Mouse (Mus musculus): ENCODE measurements at regions not wholly inside any gene's neighbourhood (a gene's known extent, or its start where the extent isn't known, plus 50 kb on each side); places are given as distances from the start of the nearest gene placed in this dataset.

DNA sequence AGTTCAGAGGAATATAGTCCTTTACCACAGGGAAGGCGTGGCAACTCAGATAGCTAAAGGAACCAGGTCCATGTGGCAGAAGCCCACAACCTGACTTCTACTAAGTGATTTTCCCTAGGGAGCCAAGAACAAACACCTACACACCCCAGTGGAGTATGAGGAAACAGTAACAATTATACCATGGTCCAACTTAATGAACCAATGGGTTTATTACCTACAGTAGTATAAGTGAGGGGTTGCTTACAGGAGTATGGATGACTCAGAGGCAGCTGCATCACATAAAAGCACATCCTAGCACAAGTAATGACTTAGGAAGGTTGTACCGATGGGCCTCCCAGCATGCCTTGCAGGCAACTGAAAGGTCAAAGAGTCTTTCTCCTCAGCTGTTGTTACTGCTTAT is 98.7 kb upstream of the Cul1 start:
- no peak for DNase-seq (ENCODE audit: low spot score)

GRCm38 (mm10) chr6:47355500-47355899 is 97.7 kb upstream of the Cul1 start:
- no peak for DNase-seq (ENCODE audit: low spot score)

DNA sequence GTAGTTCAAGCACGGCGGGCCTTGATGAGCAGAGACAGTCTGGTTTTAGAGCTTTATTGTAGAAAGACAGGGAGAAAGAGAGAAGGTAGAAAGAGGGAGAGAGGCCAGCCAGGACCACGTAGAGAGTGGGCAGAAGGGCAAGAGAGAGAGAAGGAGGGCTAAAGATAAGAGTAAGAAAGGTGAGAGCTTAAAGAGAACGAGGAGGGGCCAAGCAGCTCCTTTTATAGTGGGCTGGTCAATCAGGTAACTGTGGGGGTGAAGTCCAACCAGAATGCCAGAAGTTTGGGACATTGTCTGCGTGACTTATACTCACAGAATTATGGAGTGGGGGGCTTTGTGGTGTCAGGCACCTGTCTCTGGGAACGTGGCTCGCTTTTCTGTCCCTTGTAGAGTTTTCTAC is 96.7 kb upstream of the Cul1 start:
- no peak for DNase-seq (ENCODE audit: low spot score)

GRCm38 (mm10) chr6:47358686-47359085 is 94.5 kb upstream of the Cul1 start:
- DNase-seq (ENCODE audit: low spot score), result peak; percentile 79

GRCm38 (mm10) chr6:47364002-47364401 is 89.2 kb upstream of the Cul1 start:
- DNase-seq (ENCODE audit: low spot score), result peak; percentile 43

DNA sequence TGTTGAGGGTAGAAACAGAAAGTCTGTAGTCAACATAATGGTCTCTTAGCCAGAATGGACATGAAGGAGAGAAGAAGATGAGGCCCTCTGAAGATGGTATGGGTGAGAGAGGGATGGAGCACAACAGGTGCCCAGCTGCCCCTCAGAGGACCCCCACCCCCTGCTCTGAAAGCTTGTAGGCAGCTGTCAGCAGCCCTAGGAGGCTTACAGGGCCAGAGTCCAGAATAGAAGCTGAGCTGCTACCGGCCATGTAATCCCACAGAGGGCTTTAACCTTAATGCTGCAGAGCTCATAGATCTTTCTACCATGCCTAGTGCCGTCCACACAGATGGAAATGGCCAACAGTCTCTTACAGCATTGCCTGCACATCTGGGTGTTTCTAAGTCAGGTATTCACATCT is 88.6 kb upstream of the Cul1 start:
- no peak for DNase-seq (ENCODE audit: low spot score)

DNA sequence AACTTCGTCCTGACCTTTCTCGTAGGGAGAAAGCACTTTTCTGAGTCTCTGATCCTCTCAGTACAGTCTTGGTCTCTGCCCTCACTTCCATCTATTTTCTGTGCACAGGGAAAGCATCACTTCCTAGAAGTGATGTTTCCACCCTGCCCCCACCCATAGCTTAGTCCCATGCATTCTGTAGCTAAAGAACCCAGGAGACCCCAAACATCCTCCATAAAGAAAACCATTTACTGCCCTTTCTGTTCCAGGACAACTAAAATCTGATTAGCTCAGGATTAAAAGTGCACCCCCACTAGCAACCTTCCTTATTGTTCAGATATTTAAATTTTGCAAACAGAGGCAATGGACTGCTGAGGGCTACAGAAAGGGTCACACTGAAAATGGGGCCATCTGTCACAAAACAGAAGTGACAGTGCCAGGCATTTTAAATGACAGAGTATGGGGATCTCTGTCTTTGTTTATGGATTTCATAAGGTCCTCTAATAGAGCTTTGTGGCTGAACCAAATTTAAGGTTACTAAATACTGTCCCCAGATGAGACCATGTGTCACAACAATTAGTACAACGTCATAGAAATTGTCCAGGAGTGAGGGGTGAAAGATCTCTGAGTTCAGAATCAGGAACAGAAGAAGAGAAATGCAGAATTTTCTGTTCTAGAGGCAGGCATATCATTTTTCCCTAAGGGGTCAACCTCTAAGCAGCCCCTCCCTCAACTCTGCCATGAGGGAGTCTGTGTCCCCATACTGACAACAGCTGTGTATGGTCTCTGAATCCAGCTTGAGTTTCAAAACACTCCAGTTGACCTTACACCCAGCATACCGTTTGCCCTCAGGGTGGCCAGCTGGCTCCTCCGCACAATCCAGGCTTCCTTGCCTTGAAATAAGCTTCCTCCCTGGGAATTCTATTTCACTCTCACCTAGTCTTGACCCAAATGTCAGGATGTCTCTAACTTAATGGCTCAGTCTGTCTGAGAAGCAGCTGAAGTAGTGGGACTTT is 87.2 kb upstream of the Cul1 start:
- peak; percentile 68 for DNase-seq (ENCODE audit: low spot score)

DNA sequence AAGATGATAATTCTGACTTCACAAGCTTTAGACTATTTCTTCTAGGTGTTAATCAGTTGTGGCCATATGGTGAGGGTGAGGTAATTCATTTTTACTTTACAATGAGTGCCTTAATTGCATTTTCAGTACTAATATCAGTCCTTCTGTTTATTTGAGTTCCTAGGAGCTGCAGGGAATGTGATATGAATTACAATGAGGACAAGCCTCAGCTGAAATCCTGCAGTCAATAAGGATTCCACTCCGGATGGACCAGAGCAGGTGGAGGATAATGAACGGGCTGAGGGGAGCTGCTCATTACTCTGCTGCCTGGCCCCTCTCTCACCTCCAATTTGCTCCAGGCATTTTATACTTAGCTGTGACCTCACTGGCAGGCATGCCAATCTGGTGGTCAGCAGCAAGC is 85.7 kb upstream of the Cul1 start:
- no peak for DNase-seq (ENCODE audit: low spot score)

DNA sequence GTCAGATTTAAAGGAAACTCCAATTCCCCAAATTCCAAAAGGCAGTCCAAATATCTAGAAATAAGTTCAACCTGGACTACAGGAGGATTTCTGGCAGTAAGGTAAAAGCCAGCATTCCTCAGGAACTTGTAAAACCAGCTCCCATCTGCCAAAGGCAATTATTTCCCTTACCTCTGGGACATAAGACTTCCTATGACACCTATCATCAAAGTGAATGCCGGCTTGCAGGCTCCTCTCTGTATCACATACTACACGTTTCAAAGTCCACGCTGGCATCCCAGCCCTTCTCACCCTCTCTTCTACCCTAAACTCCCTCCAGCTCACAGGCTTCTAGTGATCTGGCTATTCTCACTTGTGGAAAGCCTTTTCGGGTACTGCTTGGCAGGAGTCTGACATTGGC is 77.5 kb upstream of the Cul1 start:
- no peak for DNase-seq (ENCODE audit: low spot score)

DNA sequence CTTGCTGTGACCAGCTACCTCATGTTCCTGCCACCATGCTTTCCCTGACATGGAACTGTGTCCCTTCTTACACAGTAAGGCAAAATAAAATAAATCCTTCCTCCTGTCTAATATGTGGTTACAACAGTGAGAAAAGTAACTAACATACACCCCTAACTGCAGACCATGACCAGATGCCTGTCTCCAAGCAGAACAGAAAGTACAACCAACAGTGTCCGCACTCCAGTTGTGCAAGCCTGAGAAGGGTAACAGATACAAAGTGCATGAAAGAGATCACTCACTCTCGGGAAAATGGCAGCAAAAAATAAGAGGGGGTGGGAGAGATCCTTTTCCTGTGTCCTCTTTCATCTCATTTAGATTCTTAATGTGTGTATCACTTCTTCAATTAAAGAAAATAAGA is 71.7 kb upstream of the Cul1 start:
- DNase-seq (ENCODE audit: low spot score), result peak; percentile 62

DNA sequence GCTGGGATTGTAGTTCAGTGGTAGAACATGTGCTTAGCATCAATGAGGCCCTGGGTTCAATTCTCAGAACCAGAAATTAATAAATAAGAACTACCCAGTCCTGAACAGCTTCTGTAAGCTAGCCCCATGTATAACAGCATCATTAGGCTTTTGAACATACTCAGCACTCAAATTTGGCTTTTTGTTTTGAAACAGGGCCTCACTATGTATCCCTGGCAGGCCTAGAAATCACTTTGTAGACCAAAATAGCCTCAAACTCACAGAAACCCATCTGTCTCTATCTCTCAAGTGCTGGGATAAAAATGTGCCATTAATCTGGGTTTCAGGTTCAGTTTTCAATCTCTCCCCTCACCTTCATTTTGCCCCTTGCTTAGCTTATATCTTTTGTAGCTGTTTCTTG is 66.6 kb upstream of the Cul1 start:
- DNase-seq (ENCODE audit: low spot score), result no peak

GRCm38 (mm10) chr6:47389908-47390307 is 63.3 kb upstream of the Cul1 start:
- no peak for DNase-seq (ENCODE audit: low spot score)

- DNase-seq (ENCODE audit: low spot score), result peak; percentile 44
Observed at GRCm38 (mm10) chr6:47390436-47391002, 62.7 kb upstream of the Cul1 start.

GRCm38 (mm10) chr6:47391014-47391802 is 62.0 kb upstream of the Cul1 start:
- DNase-seq (ENCODE audit: low spot score), result no peak

DNA sequence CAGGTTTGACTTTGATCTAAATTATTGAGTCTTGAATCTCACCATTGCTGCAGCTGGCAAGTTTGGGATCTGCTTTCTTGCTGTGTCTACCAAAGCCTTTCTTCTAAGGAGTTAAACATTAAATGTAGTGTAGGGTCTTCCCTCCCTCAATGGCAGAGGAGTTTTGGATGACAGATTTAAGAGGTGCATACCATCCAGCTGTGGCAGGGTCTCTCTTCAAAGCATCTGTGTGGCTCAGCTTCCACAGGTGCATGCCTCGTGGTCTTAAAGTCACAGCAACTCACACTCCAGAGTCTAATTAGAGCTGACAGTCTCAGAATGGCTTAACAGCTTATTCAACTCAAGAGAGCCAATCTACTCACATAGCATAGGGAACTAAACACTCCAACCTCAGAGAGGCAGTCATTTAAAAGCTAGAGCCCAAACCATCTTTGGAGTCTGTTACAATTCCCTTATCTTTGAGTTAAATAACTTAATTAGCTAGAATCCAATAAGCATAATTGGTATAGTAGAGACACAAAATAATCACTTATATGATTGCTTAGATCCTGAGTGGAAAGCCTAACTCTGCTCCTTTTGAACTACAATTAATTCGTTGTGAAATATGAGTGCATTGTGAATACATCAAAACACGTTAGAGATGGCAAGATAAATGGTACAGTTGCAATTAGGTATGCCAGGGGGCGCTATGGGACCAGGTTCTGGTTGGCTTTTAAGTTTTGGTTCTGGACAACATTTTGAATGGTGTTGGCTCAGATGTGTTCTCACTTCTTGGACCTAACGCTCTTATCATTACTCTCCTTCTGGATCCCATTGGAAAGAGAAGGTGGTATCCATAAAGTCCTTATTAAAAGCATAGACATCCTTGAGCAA is 57.5 kb upstream of the Cul1 start:
- DNase-seq (ENCODE audit: low spot score), result peak; percentile 50

Data from adipocyte (in vitro differentiated cells).